Mouse (Mus musculus): ENCODE results near the gene Ctcf. TPM values are rescaled to one million over a fixed set of nuclear protein-coding genes. Genes with fewer than 3 reads are reported as not detected.

Gene Ctcf
- polyA plus RNA-seq, 1 experiment: 123 TPM

- Histone ChIP-seq H3K4me1 (ENCODE audit: control insufficient read depth, insufficient read depth, low read length) (no peaks in the 10 kb centered on the region), H3K27ac (ENCODE audit: insufficient read depth, low read length) (no peak overlapping the region), H3K4me3 (ENCODE audit: low read depth, low read length) (no peak overlapping the region), H3K9ac (ENCODE audit: low read depth, poor library complexity, severe bottlenecking) (no peak overlapping the region), H3K27me3 (ENCODE audit: control insufficient read depth, insufficient read depth, low read length, poor library complexity, severe bottlenecking) (no peaks in the 10 kb centered on the region), H3K9me3 (replicated peaks; ENCODE audit: control insufficient read depth, insufficient read depth, low read length, poor library complexity, severe bottlenecking) (no peaks in the 10 kb centered on the region), H3K36me3 (ENCODE audit: control insufficient read depth, insufficient read depth, low read length, poor library complexity, severe bottlenecking) (no peaks in the 10 kb centered on the region)
- TF ChIP-seq CTCF (IDR thresholded peaks at IDR 0.05; ENCODE audit: low read depth, low read length) (no peak), EP300 (IDR thresholded peaks at IDR 0.05; ENCODE audit: insufficient read depth, low read depth, low read length) (no peak), POLR2A (IDR thresholded peaks at IDR 0.05; ENCODE audit: insufficient read depth, low read length) (no peak)
Measured at GRCm38 (mm10) chr8:105732186-105732585, 95.8 kb downstream of the Ctcf start.

Other genes starting within 250 kb of the Ctcf start
- 2.4 and 3.7 TPM in 2 replicates for gene Kctd19, start 223.1 kb upstream of the Ctcf start, polyA plus RNA-seq (2011; ENCODE audit: insufficient read depth, insufficient read length, low read depth, missing spikeins)
- 0.35 and 1.3 TPM in 2 replicates for gene Lrrc36, start 223.0 kb upstream of the Ctcf start, polyA plus RNA-seq (2011; ENCODE audit: insufficient read depth, insufficient read length, low read depth, missing spikeins)
- gene Tppp3, start 165.0 kb upstream of the Ctcf start, polyA plus RNA-seq (2011; ENCODE audit: insufficient read depth, insufficient read length, low read depth, missing spikeins): 14.4 and 19.0 TPM in 2 replicates
- gene Zdhhc1, start 139.7 kb upstream of the Ctcf start, polyA plus RNA-seq (2011; ENCODE audit: insufficient read depth, insufficient read length, low read depth, missing spikeins): 6.8 and 9.2 TPM in 2 replicates
- 0.54 and 0.61 TPM in 2 replicates for gene Hsd11b2, start 117.8 kb upstream of the Ctcf start, polyA plus RNA-seq (2011; ENCODE audit: insufficient read depth, insufficient read length, low read depth, missing spikeins)
- 78.4 and 86.5 TPM in 2 replicates for gene Atp6v0d1, start 70.5 kb upstream of the Ctcf start, polyA plus RNA-seq (2011; ENCODE audit: insufficient read depth, insufficient read length, low read depth, missing spikeins)
- gene Ripor1, start 31.3 kb upstream of the Ctcf start, polyA plus RNA-seq (2011; ENCODE audit: insufficient read depth, insufficient read length, low read depth, missing spikeins): 26.5 and 27.5 TPM in 2 replicates
- gene Agrp, start 825 bp downstream of the Ctcf start, polyA plus RNA-seq (2011; ENCODE audit: insufficient read depth, insufficient read length, low read depth, missing spikeins): not detected in 2 replicates
- 4.7 and 5.6 TPM in 2 replicates for gene Carmil2, start 49.7 kb downstream of the Ctcf start, polyA plus RNA-seq (2011; ENCODE audit: insufficient read depth, insufficient read length, low read depth, missing spikeins)
- 30.1 and 36.7 TPM in 2 replicates for gene Acd, start 64.5 kb downstream of the Ctcf start, polyA plus RNA-seq (2011; ENCODE audit: insufficient read depth, insufficient read length, low read depth, missing spikeins)
- gene Pard6a, start 64.6 kb downstream of the Ctcf start, polyA plus RNA-seq (2011; ENCODE audit: insufficient read depth, insufficient read length, low read depth, missing spikeins): 10.4 and 10.9 TPM in 2 replicates
- not detected in 2 replicates for gene 4933405L10Rik, start 71.1 kb downstream of the Ctcf start, polyA plus RNA-seq (2011; ENCODE audit: insufficient read depth, insufficient read length, low read depth, missing spikeins)
- 18.6 and 20.1 TPM in 2 replicates for gene Enkd1, start 71.6 kb downstream of the Ctcf start, polyA plus RNA-seq (2011; ENCODE audit: insufficient read depth, insufficient read length, low read depth, missing spikeins)
- 6.4 and 7.2 TPM in 2 replicates for gene Gfod2, start 122.1 kb downstream of the Ctcf start, polyA plus RNA-seq (2011; ENCODE audit: insufficient read depth, insufficient read length, low read depth, missing spikeins)
- 17.1 and 18.5 TPM in 2 replicates for gene Ranbp10, start 190.8 kb downstream of the Ctcf start, polyA plus RNA-seq (2011; ENCODE audit: insufficient read depth, insufficient read length, low read depth, missing spikeins)
- 0.33 TPM in 1 of 2 replicates, not detected in the other for gene Tsnaxip1, start 191.2 kb downstream of the Ctcf start, polyA plus RNA-seq (2011; ENCODE audit: insufficient read depth, insufficient read length, low read depth, missing spikeins)
- gene Cenpt, start 216.7 kb downstream of the Ctcf start, polyA plus RNA-seq (2011; ENCODE audit: insufficient read depth, insufficient read length, low read depth, missing spikeins): 86.3 and 97.6 TPM in 2 replicates
- 29.6 and 31.0 TPM in 2 replicates for gene Thap11, start 218.6 kb downstream of the Ctcf start, polyA plus RNA-seq (2011; ENCODE audit: insufficient read depth, insufficient read length, low read depth, missing spikeins)
- gene Nutf2, start 224.0 kb downstream of the Ctcf start, polyA plus RNA-seq (2011; ENCODE audit: insufficient read depth, insufficient read length, low read depth, missing spikeins): 29.9 and 30.2 TPM in 2 replicates
- 45.2 and 51.6 TPM in 2 replicates for gene Edc4, start 244.3 kb downstream of the Ctcf start, polyA plus RNA-seq (2011; ENCODE audit: insufficient read depth, insufficient read length, low read depth, missing spikeins)